Mouse (Mus musculus) kidney, postnatal 0 days (tissue): ENCODE results near the gene Ppp5c. TPM values are rescaled to one million over a fixed set of nuclear protein-coding genes. Genes with fewer than 3 reads are reported as not detected.

ENCODE experiments used
- ATAC-seq: fragments of 200-750 bp; cut with Nextera tagmentation; replicated peaks from 2 replicates; pipeline ENCODE4 v1.8.0; 2017; ENCODE audit warnings: low read depth, moderate number of reproducible peaks, moderate TSS enrichment, moderate library complexity; ENCODE audit not compliant: low FRiP score
- DNase-seq: peaks from one replicate; pipeline ENCODE4 v3.0.0-alpha.2; 2016; ENCODE audit warnings: low spot score
- H3K27ac ChIP-seq: fragments of 300-500 bp; sonication (generic); 2 replicates; pipeline ENCODE4 v1.5.1; 2014; ENCODE audit warnings: mild to moderate bottlenecking
- H3K27me3 ChIP-seq: fragments of 300-500 bp; sonication (generic); 2 replicates; pipeline ENCODE4 v1.6.1; 2014; ENCODE audit warnings: low read length, mixed read lengths; ENCODE audit not compliant: insufficient read depth
- H3K36me3 ChIP-seq: fragments of 300-500 bp; sonication (generic); 2 replicates; pipeline ENCODE4 v1.6.1; 2014; ENCODE audit warnings: low read length, mixed read lengths; ENCODE audit not compliant: insufficient read depth
- H3K4me1 ChIP-seq: fragments of 300-500 bp; sonication (generic); replicated peaks from 2 replicates; pipeline ENCODE4 v1.6.1; 2014; ENCODE audit warnings: antibody characterized with exemption, low read length, mixed read lengths; ENCODE audit not compliant: insufficient read depth
- H3K4me2 ChIP-seq: fragments of 300-500 bp; sonication (generic); 2 replicates; pipeline ENCODE4 v1.6.1; 2014; ENCODE audit warnings: mild to moderate bottlenecking, low read length, moderate library complexity, mixed read lengths
- H3K4me3 ChIP-seq: fragments of 300-500 bp; sonication (generic); replicated peaks from 2 replicates; pipeline ENCODE4 v1.5.1; 2014; ENCODE audit warnings: low read depth, low read length
- H3K9ac ChIP-seq: fragments of 300-500 bp; sonication (generic); 2 replicates; pipeline ENCODE4 v1.6.1; 2014; ENCODE audit warnings: low read depth, low read length
- H3K9me3 ChIP-seq: fragments of 300-500 bp; sonication (generic); replicated peaks from 2 replicates; pipeline ENCODE4 v1.6.1; 2016; ENCODE audit warnings: low read length, inconsistent platforms, mixed read lengths
- CTCF ChIP-seq: IDR thresholded peaks from 2 replicates; pipeline ENCODE4 v1.5.1; 2016; ENCODE audit warnings: antibody characterized with exemption, low read depth, mild to moderate bottlenecking, moderate library complexity
- WGBS: fragments of 180-500 bp; shearing (Covaris S2); extraction: QIAGEN DNeasy Blood & Tissue Kit; methylation state at CpG from one replicate; pipeline ENCODE4 v1.1.7; 2014; 5-methylcytosine and 5-hydroxymethylcytosine counted together
- polyA plus RNA-seq: library from polyadenylated mRNA; unstranded; fragments of >200 nt; fragmentation: Nextera tagmentation; extraction: Ambion mirVana; gene quantifications from 2 replicates; pipeline ENCODE4 v1.2.1, GENCODE M21; 2015

The Ppp5c gene
- polyA plus RNA-seq, 1 experiment from 2014 or later = 82.0 TPM

DNA sequence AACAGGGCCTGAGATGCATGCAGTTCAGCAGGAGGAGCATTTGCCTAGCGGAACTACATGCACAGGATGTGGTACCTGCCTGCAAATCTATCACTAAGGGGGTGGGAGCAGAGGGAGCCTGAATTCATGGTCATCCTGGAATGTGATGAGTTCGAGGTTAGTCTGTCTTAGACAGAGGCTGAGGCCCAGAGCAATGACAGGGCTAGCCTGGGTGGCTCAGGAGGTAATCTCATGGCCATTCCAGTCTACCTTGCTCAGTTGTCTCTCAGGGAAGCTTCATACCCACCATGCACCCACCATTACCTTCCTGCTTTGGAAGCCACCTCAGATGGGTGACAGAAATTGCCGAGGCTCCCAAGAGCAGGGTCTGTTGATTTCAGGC is 31.7 kb upstream of the Ppp5c start:
- Histone ChIP-seq H3K4me3 (no peak overlapping the region), H3K9ac (no peak overlapping the region), H3K36me3 (no peaks in the 10 kb centered on the region), H3K4me1 (peaks cover 41% of the 10 kb centered on the region), H3K4me2 (peak overlapping the region; percentile 73), H3K27ac (peak overlapping the region; percentile 97), H3K9me3 (no peaks in the 10 kb centered on the region), H3K27me3 (no peaks in the 10 kb centered on the region)
- 55% methylated on average over 3 of the region's 3 CpGs for WGBS
- no peak for TF ChIP-seq CTCF
- DNase-seq (no peak), ATAC-seq (no peak)

DNA sequence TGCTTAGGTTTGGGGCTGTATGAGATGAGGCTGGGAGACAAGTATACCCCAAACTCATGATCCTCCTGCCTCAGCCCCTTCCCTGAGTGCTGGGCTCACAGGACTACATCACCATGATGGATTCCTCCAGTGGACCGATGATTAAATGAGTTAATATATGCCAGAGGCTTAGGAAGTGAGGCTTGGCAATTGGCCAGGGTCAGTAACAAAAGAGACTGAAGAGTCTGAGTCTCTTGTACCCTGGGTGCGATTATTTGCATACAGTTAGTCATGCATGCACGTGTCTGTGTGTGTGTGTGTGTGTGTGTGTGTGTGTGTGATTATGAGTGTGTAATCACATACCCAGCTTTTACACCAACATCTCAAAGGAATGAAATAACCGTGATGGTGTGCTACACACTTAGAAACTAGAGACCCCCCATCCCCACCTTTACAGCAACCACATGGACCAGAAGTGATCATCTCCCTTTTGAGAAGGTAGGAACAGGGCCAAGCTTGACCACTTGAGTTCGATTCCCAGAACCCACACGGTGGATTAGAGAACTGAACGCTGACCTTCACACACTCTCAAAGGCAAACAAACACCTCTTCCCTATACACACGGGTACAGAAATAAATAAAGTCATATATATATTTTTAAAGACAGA is 31.2 kb upstream of the Ppp5c start:
- 29% methylated on average over 8 of the region's 8 CpGs for WGBS
- no peak for TF ChIP-seq CTCF
- H3K4me1 ChIP-seq = peaks cover 41% of the 10 kb centered on the region

DNA sequence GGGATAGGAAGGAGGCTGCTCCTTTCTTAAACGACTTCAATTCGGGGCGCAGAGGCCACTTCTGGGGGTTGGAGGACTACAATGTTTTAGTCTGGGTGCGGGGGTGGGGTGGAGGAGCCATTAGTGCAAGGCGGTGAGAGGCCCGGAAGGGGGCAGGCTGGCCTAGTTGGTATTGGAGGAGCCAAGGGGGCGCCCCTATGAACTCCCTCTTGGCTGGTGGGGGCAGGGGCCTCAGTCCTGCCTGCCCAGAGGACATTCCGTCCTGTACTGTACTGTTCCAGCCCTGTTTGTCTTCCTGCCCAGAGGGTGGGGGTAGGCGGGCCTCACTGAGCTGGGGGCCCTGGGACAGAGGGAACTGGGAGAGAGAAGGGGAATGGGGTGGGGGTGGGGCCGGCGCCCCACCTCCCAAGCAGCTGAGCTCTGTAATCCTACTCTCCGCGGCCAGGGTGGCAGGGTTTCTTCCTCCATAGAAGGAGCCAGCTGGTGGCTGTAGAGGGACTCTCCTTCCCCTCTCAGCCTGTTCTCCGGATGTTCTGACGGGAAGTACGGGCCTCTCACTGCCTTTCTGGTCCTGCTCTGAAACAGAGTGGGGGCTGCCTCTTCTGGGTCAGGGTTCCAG is 30.5 kb upstream of the Ppp5c start:
- TF ChIP-seq CTCF = peak; percentile 52
- peak overlapping the region; percentile 18; the same call in 1 of the 2 replicates for H3K9ac ChIP-seq
- WGBS = 2% methylated on average over 15 of the region's 16 CpGs
- H3K36me3 ChIP-seq = 0 out of 2 replicates have a peak, but pooled peaks cover 2% of the 10 kb centered on the region
- DNase-seq = peak; percentile 93
- ATAC-seq = peak; percentile 86
- H3K4me3 ChIP-seq = no peak overlapping the region
- no peaks in the 10 kb centered on the region for H3K27me3 ChIP-seq
- peaks cover 39% of the 10 kb centered on the region for H3K4me1 ChIP-seq
- peak overlapping the region; percentile 38 for H3K4me2 ChIP-seq
- H3K9me3 ChIP-seq = no peaks in the 10 kb centered on the region
- peak overlapping the region; percentile 97 for H3K27ac ChIP-seq

More for the DNA sequence above, 31.2 kb upstream of the Ppp5c start:
- Histone ChIP-seq H3K27ac (peak overlapping the region; percentile 97), H3K9ac (peak overlapping the region; percentile 18; the same call in 1 of the 2 replicates), H3K36me3 (no peaks in the 10 kb centered on the region), H3K9me3 (no peaks in the 10 kb centered on the region), H3K4me2 (peak overlapping the region; percentile 73), H3K27me3 (no peaks in the 10 kb centered on the region), H3K4me3 (no peak overlapping the region)
- DNase-seq (peak; percentile 74), ATAC-seq (no peak)

DNA sequence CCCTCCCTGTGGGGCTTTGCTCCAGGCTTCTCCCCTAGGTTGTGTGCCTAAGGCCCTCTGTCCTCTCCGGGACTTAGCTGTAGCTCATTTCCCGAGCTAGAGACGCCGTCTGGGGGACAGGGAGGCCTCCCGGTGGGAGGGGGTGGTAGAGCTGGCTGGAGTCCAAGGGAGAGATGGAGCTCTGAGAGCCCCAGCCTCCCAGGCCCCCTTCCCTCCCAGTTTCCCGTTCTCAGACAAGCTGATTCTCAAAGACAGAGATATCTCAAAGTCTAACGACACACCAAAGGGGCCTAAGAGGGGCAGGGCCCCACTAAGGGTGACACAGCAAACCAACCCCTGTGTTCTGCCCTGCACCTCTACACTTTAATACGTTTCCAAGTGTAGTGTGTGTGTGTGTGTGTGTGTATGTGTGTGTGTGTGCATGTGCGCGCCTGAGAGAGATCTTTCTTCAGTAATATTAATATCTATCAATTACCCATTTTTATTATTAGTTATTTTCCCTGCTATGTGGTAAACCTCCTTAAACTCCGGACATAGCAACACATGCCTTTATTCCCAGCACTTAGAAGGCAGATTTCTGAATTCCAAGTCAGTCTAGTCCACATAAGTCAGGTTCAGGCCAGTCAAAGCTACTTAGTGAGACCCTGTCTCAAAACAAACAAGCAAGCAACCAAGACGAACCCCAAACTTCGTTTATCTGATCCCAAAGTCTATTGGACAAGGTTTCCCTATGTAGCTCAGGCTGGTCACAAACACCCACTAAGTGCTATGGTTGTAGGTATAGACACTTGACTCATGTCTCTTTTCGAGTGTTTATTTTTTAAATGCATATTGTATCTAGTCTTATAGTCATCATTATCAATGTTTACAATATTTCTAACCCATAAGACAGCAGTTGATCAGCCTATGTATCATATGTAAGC is 29.1 kb upstream of the Ppp5c start:
- Histone ChIP-seq H3K9me3 (no peaks in the 10 kb centered on the region), H3K4me2 (peak overlapping the region; percentile 77), H3K9ac (peak overlapping the region; percentile 67), H3K27me3 (no peaks in the 10 kb centered on the region), H3K36me3 (0 out of 2 replicates have a peak, but pooled peaks cover 5% of the 10 kb centered on the region), H3K4me3 (peak overlapping the region; percentile 52), H3K27ac (peak overlapping the region; percentile 97), H3K4me1 (peaks cover 34% of the 10 kb centered on the region)
- 29% methylated on average over 14 of the region's 14 CpGs for WGBS
- no peak for TF ChIP-seq CTCF
- 0 out of 2 replicates have a peak, but pooled peaks have one; percentile 2 for ATAC-seq
- DNase-seq = peak; percentile 65

DNA sequence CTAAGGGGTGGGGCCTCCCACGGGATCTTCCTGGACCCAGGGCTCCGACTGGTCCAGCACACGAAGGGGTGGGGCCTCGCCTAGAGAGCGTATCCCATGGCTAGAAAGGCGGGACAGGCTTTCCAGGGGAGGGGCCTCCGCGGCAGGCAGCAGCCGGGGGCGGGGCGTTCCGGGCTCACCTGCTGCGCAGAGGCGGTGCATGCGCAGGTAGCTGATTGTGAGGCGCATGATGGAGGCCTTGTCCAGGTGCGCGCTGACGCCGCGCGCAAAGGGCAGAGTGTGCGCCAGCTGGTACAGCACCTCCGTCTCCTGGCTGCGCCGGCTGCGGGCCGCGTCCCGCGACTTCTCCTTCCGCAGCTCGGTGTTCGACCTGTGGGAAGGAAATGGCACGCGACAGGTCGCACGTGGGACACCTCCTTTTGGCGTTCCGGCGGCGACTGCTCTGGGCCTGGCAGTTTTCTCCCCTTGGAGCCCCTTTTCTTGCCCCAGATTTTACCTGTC is 28.4 kb upstream of the Ppp5c start:
- Histone ChIP-seq H3K27me3 (no peaks in the 10 kb centered on the region), H3K9ac (peak overlapping the region; percentile 67), H3K4me2 (peak overlapping the region; percentile 77), H3K4me1 (peaks cover 34% of the 10 kb centered on the region), H3K36me3 (0 out of 2 replicates have a peak, but pooled peaks cover 5% of the 10 kb centered on the region), H3K9me3 (no peaks in the 10 kb centered on the region), H3K4me3 (peak overlapping the region; percentile 52), H3K27ac (peak overlapping the region; percentile 97)
- DNase-seq (peak; percentile 95), ATAC-seq (peak; percentile 83)
- under 1% methylated on average over 41 of the region's 42 CpGs for whole genome bisulfite sequencing
- no peak for TF ChIP-seq CTCF
